Mouse (Mus musculus): ENCODE results near the gene Ints7.

The Ints7 gene

GRCm38 (mm10) chr1:191638404-191638803 lies 63.0 kb downstream of the Ints7 start:
- no peak for DNase-seq

GRCm38 (mm10) chr1:191639200-191639807 lies 63.9 kb downstream of the Ints7 start:
- no peak for DNase-seq

- DNase-seq = no peak
These were observed 64.7 kb downstream of the Ints7 start for GRCm38 (mm10) chr1:191640146-191640545.

- no peak for DNase-seq
These were observed 65.4 kb downstream of the Ints7 start for GRCm38 (mm10) chr1:191640848-191641247.

GRCm38 (mm10) chr1:191641438-191641837 lies 66.0 kb downstream of the Ints7 start:
- DNase-seq = no peak

- DNase-seq = no peak
These were observed 67.5 kb downstream of the Ints7 start for GRCm38 (mm10) chr1:191642903-191643302.

- DNase-seq = no peak
These were observed 70.5 kb downstream of the Ints7 start for GRCm38 (mm10) chr1:191645921-191646320.

- DNase-seq = no peak
These were observed 72.2 kb downstream of the Ints7 start for GRCm38 (mm10) chr1:191647590-191647989.

- no peak for DNase-seq
These were observed 84.0 kb downstream of the Ints7 start for GRCm38 (mm10) chr1:191659441-191659840.

GRCm38 (mm10) chr1:191661019-191661796 lies 85.8 kb downstream of the Ints7 start:
- DNase-seq = no peak

- DNase-seq = no peak
These were observed 86.9 kb downstream of the Ints7 start for GRCm38 (mm10) chr1:191662178-191662898.

- DNase-seq = no peak
These were observed 87.6 kb downstream of the Ints7 start for GRCm38 (mm10) chr1:191662899-191663500.

- no peak for DNase-seq
These were observed 88.2 kb downstream of the Ints7 start for GRCm38 (mm10) chr1:191663603-191664002.

- no peak for DNase-seq
These were observed 90.9 kb downstream of the Ints7 start for GRCm38 (mm10) chr1:191666351-191666750.

GRCm38 (mm10) chr1:191668030-191668429 lies 92.6 kb downstream of the Ints7 start:
- DNase-seq = peak; percentile 29
